Mouse (Mus musculus) heart, postnatal 25 days (tissue): ENCODE data around the gene Htr3b. TPM values are rescaled to one million over a fixed set of nuclear protein-coding genes. Genes with fewer than 3 reads are reported as not detected.
A peak's percentile ranks its signal among the peaks of the same experiment; 100 is the strongest.
"Not testable (repeated sequence)": the region's sequence is repeated elsewhere in the genome, so short reads cannot be mapped to it uniquely, and the experiment has no call there.

Source experiments
- DNase-seq: peaks from one replicate; pipeline ENCODE4 v3.0.0; 2022; ENCODE audit warnings: low spot score
- intact Hi-C: fragments of 180-260 bp; cut with DNase I; formaldehyde crosslinking; loops from one replicate; pipeline ENCODE4 v1.15.1; 2025
- total RNA-seq, 2 experiments: library from RNA; stranded (reverse); gene quantifications; 2 replicates each; pipeline ENCODE4 v1.2.3; 2021

Gene Htr3b
- total RNA-seq = not detected

GRCm38 (mm10) chr9:48964587-48965040 lies at the start of gene Htr3b:
Gene Htr3b (minus strand): TSS chr9:48964990.
- intact Hi-C loops = no loop called here
- no peak for DNase-seq

- DNase-seq = no peak
Measured at GRCm38 (mm10) chr9:48999256-48999655, 34.5 kb upstream of the Htr3b start.

GRCm38 (mm10) chr9:48995735-48996134 lies 30.9 kb upstream of the Htr3b start:
- DNase-seq = no peak
- intact Hi-C loops = no loop called here

More at GRCm38 (mm10) chr9:48999256-48999655, 34.5 kb upstream of the Htr3b start:
- intact Hi-C loops = no loop called here

- no peak for DNase-seq
- intact Hi-C loops = no loop called here
Measured at GRCm38 (mm10) chr9:48994779-48995178, 30.0 kb upstream of the Htr3b start.

- intact Hi-C loops = no loop called here
- DNase-seq = no peak
Measured at GRCm38 (mm10) chr9:48991671-48992070, 26.9 kb upstream of the Htr3b start.

- intact Hi-C loops = loop anchor here (5.0 to 10.0 kb wide), 2 partner anchors 70 to 493 kb away; partner anchors contain the start of genes Gm5617, Rbm7 and Zw10
- DNase-seq = no peak
Measured at GRCm38 (mm10) chr9:48987201-48988101, 22.7 kb upstream of the Htr3b start.

- intact Hi-C loops = loop anchor here (5.0 to 10.0 kb wide), 2 partner anchors 71 to 492 kb away; partner anchors contain the start of genes Gm5617, Rbm7 and Zw10
Measured at GRCm38 (mm10) chr9:48986616-48987141, 21.9 kb upstream of the Htr3b start.

GRCm38 (mm10) chr9:48985708-48986088 lies 20.9 kb upstream of the Htr3b start:
- intact Hi-C loops = loop anchor here (5.0 to 10.0 kb wide), 2 partner anchors 72 to 491 kb away; partner anchors contain the start of genes Gm5617, Rbm7 and Zw10
- no peak for DNase-seq

More at GRCm38 (mm10) chr9:48986616-48987141, 21.9 kb upstream of the Htr3b start:
- peak; percentile 21 for DNase-seq

GRCm38 (mm10) chr9:48984845-48985707 lies 20.3 kb upstream of the Htr3b start, which contains the start of gene Usp28:
Gene Usp28 (plus strand): TSS chr9:48985375.
- intact Hi-C loops = loop anchor here (5.0 to 10.0 kb wide), 2 partner anchors 72 to 490 kb away; partner anchors contain the start of genes Gm5617, Rbm7 and Zw10

GRCm38 (mm10) chr9:48984320-48984844 lies 19.6 kb upstream of the Htr3b start:
- no peak for DNase-seq
- intact Hi-C loops = loop anchor here (10.0 kb wide), 1 partner anchor 490 kb away; the partner anchor contains the start of genes Gm5617 and Rbm7

More at GRCm38 (mm10) chr9:48984845-48985707, 20.3 kb upstream of the Htr3b start, which contains the start of gene Usp28:
- peak; percentile 98 for DNase-seq

GRCm38 (mm10) chr9:48983801-48984200 lies 19.0 kb upstream of the Htr3b start:
- DNase-seq = not testable (repeated sequence)
- intact Hi-C loops = loop anchor here (10.0 kb wide), 1 partner anchor 489 kb away; the partner anchor contains the start of genes Gm5617 and Rbm7

- DNase-seq = no peak
- intact Hi-C loops = loop anchor here (10.0 kb wide), 1 partner anchor 487 kb away; the partner anchor contains the start of genes Gm5617 and Rbm7
Measured at GRCm38 (mm10) chr9:48981827-48982226, 17.0 kb upstream of the Htr3b start.

- DNase-seq = no peak
- intact Hi-C loops = loop anchor here (10.0 kb wide), 1 partner anchor 486 kb away; the partner anchor contains the start of genes Gm5617 and Rbm7
Measured at GRCm38 (mm10) chr9:48980781-48981180, 16.0 kb upstream of the Htr3b start.

- intact Hi-C loops = loop anchor here (10.0 kb wide), 1 partner anchor 486 kb away; the partner anchor contains the start of genes Gm5617 and Rbm7
- no peak for DNase-seq
Measured at GRCm38 (mm10) chr9:48980371-48980770, 15.6 kb upstream of the Htr3b start.

- intact Hi-C loops = loop anchor here (10.0 kb wide), 1 partner anchor 512 kb away; no protein-coding TSS in a partner anchor
- no peak for DNase-seq
Measured at GRCm38 (mm10) chr9:48976661-48977355, 12.0 kb upstream of the Htr3b start.

- intact Hi-C loops = loop anchor here (2.0 to 10.0 kb wide), 4 partner anchors 76 to 508 kb away; no protein-coding TSS in a partner anchor
- no peak for DNase-seq
Measured at GRCm38 (mm10) chr9:48972494-48972893, 7.7 kb upstream of the Htr3b start.

- no peak for DNase-seq
- intact Hi-C loops = no loop called here
Measured at GRCm38 (mm10) chr9:48962131-48962530, 2.7 kb downstream of the Htr3b start.

GRCm38 (mm10) chr9:48961314-48961713 lies 3.5 kb downstream of the Htr3b start:
- DNase-seq = no peak
- intact Hi-C loops = no loop called here
